Mouse (Mus musculus) ES-E14 (cell line): ENCODE results near the gene Pde4d. TPM values are rescaled to one million over a fixed set of nuclear protein-coding genes. Genes with fewer than 3 reads are reported as not detected.

Experiments
- DNase-seq: peaks from one replicate; pipeline ENCODE4 v3.0.0-alpha.2; 2013; ENCODE audit warnings: low read depth, low spot score
- H3K27ac ChIP-seq: 2 replicates; pipeline ENCODE4 v1.5.1; 2012; ENCODE audit warnings: low read depth, mild to moderate bottlenecking, low read length, moderate library complexity, mixed read lengths; ENCODE audit not compliant: poor library complexity, insufficient read depth, severe bottlenecking
- H3K36me3 ChIP-seq: 2 replicates; pipeline ENCODE4 v1.6.1; 2012; ENCODE audit warnings: mild to moderate bottlenecking, low read length, moderate library complexity, mixed read lengths; ENCODE audit not compliant: control insufficient read depth, poor library complexity, insufficient read depth, severe bottlenecking
- H3K4me1 ChIP-seq, 2 experiments: fragments of 150-350 bp in 1 of 2; sonication (generic) in 1 of 2; 2 replicates each; pipeline ENCODE4 v1.6.1; 2012; ENCODE audit warnings: low read length in 2 of 2, mild to moderate bottlenecking in 1 of 2, mixed read lengths in 1 of 2; ENCODE audit not compliant: control insufficient read depth in 2 of 2, insufficient read depth in 2 of 2, poor library complexity in 1 of 2
- H3K4me3 ChIP-seq, 2 experiments: fragments of 150-350 bp in 1 of 2; sonication (generic) in 1 of 2; 2 replicates each; pipeline ENCODE4 v1.5.1; 2012; ENCODE audit warnings: low read length in 2 of 2, low read depth in 1 of 2, mild to moderate bottlenecking in 1 of 2, mixed read lengths in 1 of 2; ENCODE audit not compliant: insufficient read depth in 1 of 2, poor library complexity in 1 of 2, severe bottlenecking in 1 of 2
- H3K9ac ChIP-seq: 2 replicates; pipeline ENCODE4 v1.6.1; 2012; ENCODE audit warnings: low read depth, mild to moderate bottlenecking, low read length, mixed read lengths; ENCODE audit not compliant: poor library complexity, insufficient read depth, severe bottlenecking
- H3K9me3 ChIP-seq: fragments of 150-350 bp; sonication (generic); 2 replicates; pipeline ENCODE4 v1.6.1; 2012; ENCODE audit warnings: low read depth, mild to moderate bottlenecking, low read length; ENCODE audit not compliant: control insufficient read depth, insufficient read depth
- CHD2 ChIP-seq: IDR thresholded peaks from 2 replicates; pipeline ENCODE4 v1.6.1; 2014; ENCODE audit warnings: mild to moderate bottlenecking, low read depth, low read length, inconsistent platforms
- HCFC1 ChIP-seq: IDR thresholded peaks from 2 replicates; pipeline ENCODE4 v1.6.1; 2012; ENCODE audit warnings: low read length, inconsistent platforms, borderline replicate concordance; ENCODE audit not compliant: insufficient read depth
- MAFK ChIP-seq: IDR thresholded peaks from 2 replicates; pipeline ENCODE4 v1.6.1; 2014; ENCODE audit warnings: mild to moderate bottlenecking, low read depth, low read length, inconsistent platforms; ENCODE audit not compliant: insufficient read depth
- ZC3H11A ChIP-seq: IDR thresholded peaks from 2 replicates; pipeline ENCODE4 v1.6.1; 2012; ENCODE audit warnings: low read depth, mild to moderate bottlenecking, inconsistent platforms, low read length, borderline replicate concordance
- ZNF384 ChIP-seq: IDR thresholded peaks from 2 replicates; pipeline ENCODE4 v1.6.1; 2012; ENCODE audit warnings: low read depth, low read length, inconsistent platforms
- in situ Hi-C, 2 experiments: fragments of 600-800 bp; cut with MboI; formaldehyde crosslinking; loops; one replicate each; pipeline ENCODE4 v1.15.1; 2025; ENCODE audit warnings: low sequenced_read_pairs in 2 of 2, inconsistent platforms in 1 of 2; ENCODE audit not compliant: unreplicated experiment in 2 of 2
- total RNA-seq: library from RNA; depleted of rRNA; stranded (reverse); fragments of 300-350 nt; gene quantifications from 2 replicates; pipeline ENCODE4 v1.2.3, GENCODE M21; 2012

Gene Pde4d
- total RNA-seq, 1 experiment: 10.4 TPM

DNA sequence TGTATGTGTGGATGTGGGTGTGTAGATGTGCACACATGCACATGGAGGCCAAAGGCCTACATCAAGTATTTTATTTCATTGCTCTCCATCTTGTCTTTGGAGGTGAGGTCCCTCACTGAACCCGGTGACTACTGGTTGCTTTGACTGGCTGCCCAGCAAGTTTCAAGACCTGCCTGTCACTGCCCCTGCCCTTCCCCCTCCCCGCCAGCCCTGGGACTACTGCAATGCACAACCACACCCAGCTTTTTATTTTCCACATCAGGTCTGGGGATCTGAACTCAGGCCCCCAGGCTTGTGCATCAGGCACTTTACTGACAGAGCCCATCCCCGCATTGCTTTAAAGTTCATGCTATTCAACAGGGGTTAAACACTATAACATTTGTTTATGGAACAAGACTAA is 1198.6 kb downstream of the Pde4d start:
- DNase-seq: no peak
- in situ Hi-C loops: no loop called here
- no peak overlapping the region for H3K27ac ChIP-seq
- no peak overlapping the region for H3K4me3 ChIP-seq
- no peaks in the 10 kb centered on the region for H3K36me3 ChIP-seq
- no peak overlapping the region for H3K9ac ChIP-seq
- H3K9me3 ChIP-seq: no peaks in the 10 kb centered on the region
- H3K4me1 ChIP-seq: peaks cover 20 to 29% of the 10 kb centered on the region in 2 experiments
- TF ChIP-seq CHD2: no peak
- TF ChIP-seq HCFC1: no peak
- TF ChIP-seq MAFK: no peak
- TF ChIP-seq ZC3H11A: no peak
- no peak for TF ChIP-seq ZNF384

- Histone ChIP-seq H3K36me3 (no peaks in the 10 kb centered on the region), H3K9ac (no peak overlapping the region), H3K4me3 (no peak overlapping the region), H3K27ac (no peak overlapping the region), H3K4me1 (peaks cover 10 to 16% of the 10 kb centered on the region in 2 experiments; a peak in 3 of 4 replicates), H3K9me3 (no peaks in the 10 kb centered on the region)
- in situ Hi-C loops: no loop called here
- no peak for DNase-seq
- TF ChIP-seq MAFK (peak; percentile 22; the same call in 1 of the 2 replicates), ZC3H11A (no peak)
These were observed 1202.2 kb downstream of the Pde4d start for GRCm38 (mm10) chr13:109651790-109652605.

GRCm38 (mm10) chr13:109652631-109653030 is 1202.9 kb downstream of the Pde4d start:
- Histone ChIP-seq H3K9ac (no peak overlapping the region), H3K27ac (no peak overlapping the region), H3K9me3 (no peaks in the 10 kb centered on the region), H3K36me3 (no peaks in the 10 kb centered on the region), H3K4me3 (no peak overlapping the region), H3K4me1 (peaks cover 9 to 16% of the 10 kb centered on the region in 2 experiments; a peak in 3 of 4 replicates)
- no peak for DNase-seq
- TF ChIP-seq CHD2: no peak
- no peak for TF ChIP-seq ZNF384
- no peak for TF ChIP-seq HCFC1
- TF ChIP-seq ZC3H11A: no peak
- TF ChIP-seq MAFK: no peak
- in situ Hi-C loops: no loop called here

DNA sequence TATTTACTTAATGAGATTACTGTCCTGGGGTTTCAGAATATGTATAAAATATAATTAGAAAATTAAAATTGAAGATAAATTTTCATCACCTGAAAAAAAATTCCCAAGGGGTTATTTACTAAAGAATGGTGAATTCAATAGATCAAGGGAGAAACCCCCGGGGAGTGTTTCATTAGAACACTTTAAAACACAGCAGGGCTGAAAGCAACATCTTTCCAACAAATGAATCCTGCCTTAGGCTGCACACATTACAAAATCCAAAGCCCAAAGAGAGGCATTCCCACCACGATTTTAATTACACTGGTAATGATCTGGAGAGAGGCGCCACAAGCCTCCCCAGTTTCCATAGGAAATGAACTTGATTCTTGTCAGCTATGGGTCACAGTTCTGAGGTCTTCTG is 1205.6 kb downstream of the Pde4d start:
- H3K4me1 ChIP-seq: peaks cover 4 to 12% of the 10 kb centered on the region in 2 experiments; a peak in 3 of 4 replicates
- no peaks in the 10 kb centered on the region for H3K9me3 ChIP-seq
- no peak overlapping the region for H3K9ac ChIP-seq
- no peak for DNase-seq
- H3K36me3 ChIP-seq: no peaks in the 10 kb centered on the region
- H3K27ac ChIP-seq: no peak overlapping the region
- H3K4me3 ChIP-seq: no peak overlapping the region
- in situ Hi-C loops: no loop called here
- no peak for TF ChIP-seq ZNF384
- no peak for TF ChIP-seq CHD2
- TF ChIP-seq MAFK: no peak
- no peak for TF ChIP-seq HCFC1
- no peak for TF ChIP-seq ZC3H11A
